Mouse (Mus musculus): Measurements from ENCODE around the gene Bcl2l13. TPM values are rescaled to one million over a fixed set of nuclear protein-coding genes. Genes with fewer than 3 reads are reported as not detected.

Gene Bcl2l13
- polyA plus RNA-seq, 1 experiment from 2014 or later, result 32.5 TPM

DNA sequence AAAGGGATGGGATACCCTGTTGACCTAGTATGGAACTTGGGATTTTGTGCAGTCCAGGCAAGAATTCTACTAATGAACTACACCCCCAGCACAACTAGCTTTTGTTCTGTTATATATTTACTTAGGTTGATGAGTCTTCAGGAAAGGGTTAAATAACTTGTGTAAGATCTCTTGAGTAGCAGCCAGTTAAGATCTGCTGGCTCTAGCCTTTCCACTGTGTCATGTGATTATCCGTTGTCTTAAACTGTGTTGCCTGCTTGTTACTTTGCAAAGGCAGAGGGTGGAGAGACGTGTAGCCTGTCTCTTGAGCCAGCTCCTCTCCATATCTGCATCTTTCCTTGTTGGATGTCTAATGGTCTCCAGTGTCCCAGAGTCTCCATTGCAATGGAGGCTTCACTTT lies 35.3 kb downstream of the Bcl2l13 start:
- 79% methylated on average over 2 of the region's 2 CpGs for WGBS
- Histone ChIP-seq H3K9me3 (replicated peaks) (no peaks in the 10 kb centered on the region), H3K27ac (no peak overlapping the region), H3K4me1 (no peaks in the 10 kb centered on the region), H3K27me3 (no peaks in the 10 kb centered on the region), H3K9ac (no peak overlapping the region), H3K36me3 (ENCODE audit: poor library complexity, severe bottlenecking) (peaks cover 28% of the 10 kb centered on the region), H3K4me3 (no peak overlapping the region), H3K4me2 (no peak overlapping the region)
- ATAC-seq, result no peak

DNA sequence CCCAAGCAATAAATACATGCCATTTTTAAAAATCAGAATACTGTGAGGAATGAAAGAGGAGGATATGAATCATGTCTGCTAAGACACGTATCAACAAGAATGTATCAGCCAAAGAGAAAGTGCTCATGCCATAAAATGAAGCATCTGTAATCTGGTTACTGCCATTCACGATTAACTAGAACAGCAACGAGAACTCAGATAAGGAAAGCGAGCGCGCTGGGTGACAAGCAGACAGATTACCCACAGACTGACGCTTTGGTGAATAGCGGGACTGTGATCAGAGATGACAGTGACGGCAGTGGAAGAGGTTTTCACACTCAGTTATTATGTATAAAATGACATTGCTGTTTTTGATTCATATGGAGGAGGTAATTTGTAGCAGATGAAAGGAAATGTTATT lies 37.9 kb downstream of the Bcl2l13 start:
- no peaks in the 10 kb centered on the region for H3K27me3 ChIP-seq
- WGBS, result 84% methylated on average over 9 of the region's 9 CpGs
- no peaks in the 10 kb centered on the region for H3K9me3 ChIP-seq (replicated peaks)
- H3K4me2 ChIP-seq, result no peak overlapping the region
- ATAC-seq, result no peak
- H3K4me3 ChIP-seq, result no peak overlapping the region
- no peak overlapping the region for H3K9ac ChIP-seq
- H3K27ac ChIP-seq, result no peak overlapping the region
- H3K4me1 ChIP-seq, result no peaks in the 10 kb centered on the region
- H3K36me3 ChIP-seq (ENCODE audit: poor library complexity, severe bottlenecking), result peaks cover 39% of the 10 kb centered on the region

DNA sequence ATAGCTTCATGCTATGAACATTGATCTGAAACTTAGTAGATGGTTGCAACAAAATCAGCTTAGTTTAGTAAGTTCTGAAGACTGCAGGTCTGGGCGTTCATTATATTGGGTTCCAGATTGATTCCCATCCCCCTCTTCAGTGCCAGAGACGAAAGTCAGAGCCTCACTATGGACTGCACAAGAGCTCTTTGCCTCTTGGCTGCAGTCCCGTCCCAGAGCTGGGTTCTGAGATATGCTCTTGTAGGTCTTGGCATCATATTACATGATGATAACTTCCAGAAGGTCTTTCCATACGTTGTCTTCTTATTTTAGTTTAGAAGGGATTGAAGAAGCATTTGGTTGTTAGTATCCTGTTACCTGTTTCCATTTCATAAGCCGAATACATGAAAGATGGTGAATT lies 43.0 kb downstream of the Bcl2l13 start:
- peaks cover 57% of the 10 kb centered on the region for H3K36me3 ChIP-seq (ENCODE audit: poor library complexity, severe bottlenecking)
- H3K4me3 ChIP-seq, result no peak overlapping the region
- H3K4me2 ChIP-seq, result no peak overlapping the region
- H3K4me1 ChIP-seq, result no peaks in the 10 kb centered on the region
- WGBS, result 93% methylated on average over 5 of the region's 5 CpGs
- no peaks in the 10 kb centered on the region for H3K9me3 ChIP-seq (replicated peaks)
- no peak overlapping the region for H3K9ac ChIP-seq
- H3K27ac ChIP-seq, result no peak overlapping the region
- H3K27me3 ChIP-seq, result no peaks in the 10 kb centered on the region
- no peak for ATAC-seq

DNA sequence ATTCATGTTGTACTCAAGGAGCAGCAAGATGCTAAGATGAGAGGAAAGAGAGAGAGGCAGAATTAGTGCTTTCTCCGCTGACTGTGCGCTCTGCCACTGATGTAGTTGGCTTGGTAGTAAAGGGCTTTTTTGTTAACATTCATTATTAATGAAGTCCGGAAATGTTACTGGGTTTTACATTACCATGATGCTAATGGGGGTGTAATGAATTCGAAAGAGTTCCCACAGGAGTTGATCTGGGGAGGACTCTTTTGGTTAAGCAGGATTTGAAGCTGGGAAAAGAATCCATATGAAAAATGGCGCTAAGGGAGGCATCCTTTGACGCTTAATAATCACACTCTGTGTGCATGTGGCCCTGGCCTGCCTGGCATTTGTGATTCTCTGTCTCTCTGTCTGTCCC lies 48.4 kb downstream of the Bcl2l13 start:
- WGBS, result 77% methylated on average over 6 of the region's 6 CpGs
- Histone ChIP-seq H3K36me3 (ENCODE audit: poor library complexity, severe bottlenecking) (peaks cover 68% of the 10 kb centered on the region), H3K27ac (no peak overlapping the region), H3K9me3 (replicated peaks) (no peaks in the 10 kb centered on the region), H3K4me2 (no peak overlapping the region), H3K9ac (no peak overlapping the region), H3K4me1 (no peaks in the 10 kb centered on the region), H3K4me3 (no peak overlapping the region), H3K27me3 (no peaks in the 10 kb centered on the region)
- no peak for ATAC-seq

DNA sequence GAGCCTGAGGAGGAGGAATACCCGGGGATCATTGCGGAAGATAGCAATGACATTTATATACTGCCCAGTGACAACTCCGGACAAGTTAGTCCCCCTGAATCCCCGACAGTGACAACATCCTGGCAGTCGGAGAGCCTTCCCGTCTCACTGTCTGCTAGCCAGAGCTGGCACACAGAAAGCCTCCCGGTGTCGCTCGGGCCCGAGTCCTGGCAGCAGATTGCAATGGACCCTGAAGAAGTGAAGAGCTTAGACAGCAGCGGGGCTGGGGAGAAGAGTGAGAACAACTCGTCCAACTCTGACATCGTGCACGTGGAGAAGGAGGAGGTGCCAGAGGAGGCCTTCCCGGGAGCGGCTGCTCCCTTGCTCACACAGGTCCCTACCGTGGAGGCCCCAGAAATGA lies 50.7 kb downstream of the Bcl2l13 start:
- Histone ChIP-seq H3K27me3 (no peaks in the 10 kb centered on the region), H3K4me1 (no peaks in the 10 kb centered on the region), H3K27ac (no peak overlapping the region), H3K4me3 (no peak overlapping the region), H3K9ac (no peak overlapping the region), H3K36me3 (ENCODE audit: poor library complexity, severe bottlenecking) (peaks cover 74% of the 10 kb centered on the region), H3K4me2 (no peak overlapping the region), H3K9me3 (replicated peaks) (no peaks in the 10 kb centered on the region)
- 88% methylated on average over 17 of the region's 17 CpGs for WGBS
- ATAC-seq, result no peak

DNA sequence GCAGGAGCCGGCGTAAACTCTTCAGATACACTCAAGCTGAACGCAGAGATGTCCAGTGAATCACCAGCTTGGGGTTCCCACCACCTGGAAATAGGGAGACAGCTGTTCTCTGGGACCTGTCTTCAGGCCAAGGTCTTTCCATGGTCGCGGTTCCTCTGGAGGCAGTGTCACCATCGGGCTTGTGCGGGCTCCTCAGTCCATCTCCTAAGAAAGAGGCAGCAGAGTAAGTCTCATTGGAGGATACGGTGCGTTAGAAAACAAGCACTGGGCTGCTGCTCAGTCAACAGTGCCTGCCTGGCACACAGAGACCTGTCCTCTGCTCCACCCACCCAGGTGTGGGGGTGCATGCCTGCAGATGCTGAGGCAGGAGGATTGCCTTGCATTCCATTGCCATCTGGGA lies 58.1 kb downstream of the Bcl2l13 start:
- Histone ChIP-seq H3K9me3 (replicated peaks) (no peaks in the 10 kb centered on the region), H3K4me3 (no peak overlapping the region), H3K36me3 (ENCODE audit: poor library complexity, severe bottlenecking) (peaks cover 43% of the 10 kb centered on the region), H3K4me1 (no peaks in the 10 kb centered on the region), H3K9ac (no peak overlapping the region), H3K27me3 (no peaks in the 10 kb centered on the region), H3K27ac (no peak overlapping the region), H3K4me2 (no peak overlapping the region)
- 96% methylated on average over 9 of the region's 9 CpGs for WGBS
- no peak for ATAC-seq

DNA sequence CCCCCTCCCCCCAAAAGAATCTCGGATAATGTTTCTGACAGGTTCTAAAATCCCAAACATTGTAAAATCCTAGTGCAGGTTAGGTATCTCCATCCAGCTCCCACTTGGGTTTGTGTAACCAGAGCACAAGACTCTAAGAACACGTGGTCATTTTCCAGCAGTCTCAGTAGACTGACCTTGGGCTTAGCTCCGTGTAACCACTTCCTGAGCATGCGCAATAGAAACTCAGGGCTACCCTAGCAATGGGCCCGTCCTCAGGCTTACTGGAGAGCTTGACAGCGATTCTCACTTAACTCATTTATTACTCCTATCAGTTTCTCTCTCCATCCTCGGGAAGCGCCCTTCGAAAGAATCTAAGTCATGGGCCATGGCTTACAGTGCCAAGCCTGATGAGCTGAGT lies 58.5 kb downstream of the Bcl2l13 start:
- H3K4me2 ChIP-seq, result no peak overlapping the region
- no peak overlapping the region for H3K4me3 ChIP-seq
- no peaks in the 10 kb centered on the region for H3K4me1 ChIP-seq
- no peak overlapping the region for H3K9ac ChIP-seq
- H3K27me3 ChIP-seq, result no peaks in the 10 kb centered on the region
- 94% methylated on average over 9 of the region's 9 CpGs for WGBS
- H3K27ac ChIP-seq, result no peak overlapping the region
- no peak for ATAC-seq
- H3K36me3 ChIP-seq (ENCODE audit: poor library complexity, severe bottlenecking), result peaks cover 40% of the 10 kb centered on the region
- no peaks in the 10 kb centered on the region for H3K9me3 ChIP-seq (replicated peaks)

DNA sequence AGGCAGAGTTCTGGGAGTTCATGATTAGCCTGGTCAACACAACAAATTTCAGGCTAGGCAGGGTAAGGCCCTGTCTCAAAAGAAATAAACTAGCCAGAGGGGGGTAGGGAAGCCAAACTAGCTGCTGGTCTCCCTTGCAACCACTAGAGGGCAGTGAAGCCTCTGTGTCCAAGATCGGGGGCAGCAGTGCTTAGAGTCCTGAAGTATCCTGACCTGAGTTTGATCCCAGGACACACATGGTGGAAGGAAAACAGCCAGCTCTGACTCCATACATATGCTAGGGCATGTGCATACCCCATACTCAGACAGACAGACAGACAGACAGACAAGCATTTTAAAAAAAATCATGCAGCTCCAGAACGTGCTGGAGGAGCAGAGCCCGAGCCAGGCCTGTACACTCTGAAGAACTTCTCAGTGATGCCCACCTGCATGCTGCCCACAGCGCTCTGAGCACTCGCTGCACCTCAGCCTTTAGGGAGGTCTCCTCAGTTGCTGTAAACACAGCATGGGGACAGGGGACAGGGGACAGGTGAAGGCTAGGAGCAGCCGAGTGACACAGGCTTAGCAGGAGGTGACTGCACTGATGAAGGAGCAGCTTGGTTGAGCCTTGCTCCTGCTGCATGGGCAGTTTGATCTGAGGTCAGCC lies 62.3 kb downstream of the Bcl2l13 start:
- Histone ChIP-seq H3K4me2 (no peak overlapping the region), H3K9me3 (replicated peaks) (no peaks in the 10 kb centered on the region), H3K9ac (no peak overlapping the region), H3K4me3 (no peak overlapping the region), H3K27ac (no peak overlapping the region), H3K36me3 (ENCODE audit: poor library complexity, severe bottlenecking) (peaks cover 16% of the 10 kb centered on the region), H3K27me3 (no peaks in the 10 kb centered on the region), H3K4me1 (no peaks in the 10 kb centered on the region)
- WGBS, result 68% methylated on average over 6 of the region's 6 CpGs
- peak; percentile 62; the same call in 1 of the 2 replicates for ATAC-seq

DNA sequence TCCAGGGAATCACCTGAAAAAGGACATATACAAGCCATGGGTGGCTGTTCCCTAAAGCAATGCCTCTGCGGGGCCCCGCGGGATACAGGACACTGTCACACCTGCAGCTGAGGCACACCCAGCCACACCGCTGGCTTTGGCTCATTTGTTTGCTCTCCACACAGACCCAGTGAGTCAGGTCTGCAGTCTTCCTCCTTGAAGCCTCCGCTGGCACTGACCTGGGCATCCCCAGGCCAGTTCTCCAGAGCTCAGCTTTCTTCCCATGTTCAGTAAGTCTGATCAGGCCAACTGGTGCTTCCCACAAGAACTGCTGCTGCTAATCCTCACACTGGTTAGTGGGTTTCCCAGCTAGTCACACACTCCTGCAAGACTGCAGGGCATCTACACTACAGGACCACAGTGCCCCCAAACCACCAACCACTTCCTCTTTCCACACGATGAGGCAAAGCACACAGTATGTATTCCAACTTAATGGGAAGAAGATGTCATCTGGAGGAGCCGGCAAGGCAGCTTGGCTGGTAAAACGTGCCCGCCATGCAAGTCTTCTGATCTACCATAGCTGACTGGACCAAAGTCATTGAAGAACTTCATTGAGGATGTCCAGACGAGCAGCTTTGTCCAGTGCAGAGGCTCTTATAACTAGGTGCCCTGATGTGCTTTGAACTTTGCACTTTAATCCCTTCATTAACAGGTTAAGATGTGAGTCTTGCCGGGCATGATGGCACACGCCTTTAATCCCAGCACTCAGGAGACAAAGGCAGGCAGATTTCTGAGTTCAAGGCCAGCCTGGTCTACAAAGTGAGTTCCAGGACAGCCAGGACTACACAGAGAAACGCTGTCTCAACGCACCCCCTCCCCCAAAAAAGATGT lies 66.0 kb downstream of the Bcl2l13 start:
- Histone ChIP-seq H3K4me2 (no peak overlapping the region), H3K27me3 (no peaks in the 10 kb centered on the region)
- WGBS, result 90% methylated on average over 14 of the region's 14 CpGs

DNA sequence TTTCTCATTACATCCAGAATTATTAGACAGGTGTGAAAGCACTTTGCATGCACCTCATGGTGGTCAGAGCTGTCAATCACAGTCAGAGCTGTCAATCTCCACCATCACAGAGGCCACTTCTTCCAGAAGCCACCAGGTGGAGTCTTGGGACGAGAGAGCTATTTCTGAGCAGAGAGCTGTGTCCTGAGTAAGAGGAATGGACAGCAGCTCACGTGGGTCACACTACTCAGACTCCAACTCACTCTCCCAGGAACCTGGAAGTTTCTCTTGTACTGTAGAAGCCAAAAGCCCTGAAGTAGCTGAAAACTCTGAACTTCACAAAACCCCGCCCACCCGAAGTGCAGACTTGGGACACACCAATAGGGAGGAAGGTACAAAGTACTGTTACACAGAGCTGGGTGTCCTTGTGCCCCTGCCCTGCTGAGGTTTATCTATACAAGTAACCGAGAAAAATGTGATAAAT lies 67.5 kb downstream of the Bcl2l13 start:
- Histone ChIP-seq H3K27me3 (no peaks in the 10 kb centered on the region), H3K27ac (no peak overlapping the region), H3K4me3 (no peak overlapping the region), H3K4me1 (no peaks in the 10 kb centered on the region), H3K9me3 (replicated peaks) (no peaks in the 10 kb centered on the region), H3K36me3 (ENCODE audit: poor library complexity, severe bottlenecking) (no peaks in the 10 kb centered on the region), H3K9ac (no peak overlapping the region), H3K4me2 (no peak overlapping the region)
- 68% methylated on average over 5 of the region's 5 CpGs for WGBS
- no peak for ATAC-seq

More for the DNA sequence above, 66.0 kb downstream of the Bcl2l13 start:
- H3K9ac ChIP-seq, result no peak overlapping the region
- H3K36me3 ChIP-seq (ENCODE audit: poor library complexity, severe bottlenecking), result no peaks in the 10 kb centered on the region
- H3K4me1 ChIP-seq, result no peaks in the 10 kb centered on the region
- no peaks in the 10 kb centered on the region for H3K9me3 ChIP-seq (replicated peaks)
- ATAC-seq, result no peak
- H3K4me3 ChIP-seq, result no peak overlapping the region
- no peak overlapping the region for H3K27ac ChIP-seq

DNA sequence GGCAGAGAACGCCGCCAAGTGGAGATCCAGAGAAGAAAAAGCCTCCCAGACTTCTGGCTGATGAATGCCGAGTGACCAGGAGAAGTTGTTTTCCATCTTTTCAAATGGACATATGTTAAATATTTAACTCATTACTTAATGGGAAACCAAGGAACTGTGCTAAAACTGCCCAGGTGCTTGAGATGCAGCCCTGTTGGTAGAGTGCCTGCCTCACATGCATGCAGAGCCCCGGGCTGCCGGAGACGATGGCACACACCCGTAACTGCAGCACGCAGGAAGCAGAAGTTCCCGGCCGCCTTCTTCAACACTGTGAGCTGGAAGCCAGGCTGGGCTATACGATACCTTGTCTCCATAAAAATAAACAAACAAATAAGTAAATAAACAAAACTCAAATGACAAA lies 67.9 kb downstream of the Bcl2l13 start:
- Histone ChIP-seq H3K9ac (no peak overlapping the region), H3K9me3 (replicated peaks) (no peaks in the 10 kb centered on the region), H3K4me2 (no peak overlapping the region), H3K4me1 (no peaks in the 10 kb centered on the region), H3K27me3 (no peaks in the 10 kb centered on the region), H3K4me3 (no peak overlapping the region), H3K27ac (no peak overlapping the region), H3K36me3 (ENCODE audit: poor library complexity, severe bottlenecking) (no peaks in the 10 kb centered on the region)
- ATAC-seq, result no peak
- WGBS, result 93% methylated on average over 11 of the region's 11 CpGs

DNA sequence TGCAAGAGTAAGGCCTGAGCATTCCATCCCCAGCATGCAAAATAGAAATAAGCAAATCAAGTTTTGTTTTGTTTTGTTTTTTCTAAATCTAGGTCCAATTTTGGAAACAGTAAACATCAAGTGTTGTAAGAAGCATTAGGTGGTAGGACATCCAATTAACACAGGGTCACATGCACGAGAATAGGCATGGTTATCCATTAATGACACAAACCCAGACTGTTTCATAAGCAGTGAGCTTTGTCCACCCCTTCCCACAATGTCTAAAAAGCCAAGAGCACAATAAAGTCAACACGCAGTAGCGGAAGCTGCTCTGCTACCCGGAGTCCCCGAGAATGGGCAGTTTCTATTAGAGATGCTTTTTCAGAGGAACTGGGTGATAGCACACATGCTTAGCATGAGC lies 69.1 kb downstream of the Bcl2l13 start:
- no peaks in the 10 kb centered on the region for H3K27me3 ChIP-seq
- H3K4me1 ChIP-seq, result no peaks in the 10 kb centered on the region
- 78% methylated on average over 5 of the region's 5 CpGs for WGBS
- H3K4me3 ChIP-seq, result no peak overlapping the region
- no peak overlapping the region for H3K4me2 ChIP-seq
- H3K9ac ChIP-seq, result no peak overlapping the region
- ATAC-seq, result no peak
- H3K27ac ChIP-seq, result no peak overlapping the region
- H3K36me3 ChIP-seq (ENCODE audit: poor library complexity, severe bottlenecking), result no peaks in the 10 kb centered on the region
- no peaks in the 10 kb centered on the region for H3K9me3 ChIP-seq (replicated peaks)

All from forebrain, embryonic 13.5 days (tissue).